Mouse (Mus musculus): ENCODE results near the gene Wdr73. TPM values are rescaled to one million over a fixed set of nuclear protein-coding genes. Genes with fewer than 3 reads are reported as not detected.

The Wdr73 gene
- polyA plus RNA-seq, 1 experiment from 2014 or later, result 39.6 TPM

- Histone ChIP-seq H3K27ac (no peak overlapping the region), H3K4me1 (no peaks in the 10 kb centered on the region), H3K4me2 (replicated peaks) (no peak overlapping the region), H3K27me3 (replicated peaks) (no peaks in the 10 kb centered on the region), H3K4me3 (no peak overlapping the region), H3K9me3 (no peaks in the 10 kb centered on the region), H3K9ac (no peak overlapping the region), H3K36me3 (no peaks in the 10 kb centered on the region)
- ATAC-seq (ENCODE audit: low FRiP score, low read depth), result no peak
- 91% methylated on average over 10 of the region's 10 CpGs for WGBS
Observed at GRCm38 (mm10) chr7:80846280-80846678, 54.8 kb downstream of the Wdr73 start.

GRCm38 (mm10) chr7:80845621-80846279, 55.3 kb downstream of the Wdr73 start:
- WGBS, result 81% methylated on average over 15 of the region's 15 CpGs
- no peak for ATAC-seq (ENCODE audit: low FRiP score, low read depth)
- H3K9ac ChIP-seq, result no peak overlapping the region
- no peak overlapping the region for H3K4me3 ChIP-seq
- H3K36me3 ChIP-seq, result no peaks in the 10 kb centered on the region
- no peaks in the 10 kb centered on the region for H3K9me3 ChIP-seq
- H3K4me2 ChIP-seq (replicated peaks), result no peak overlapping the region
- no peaks in the 10 kb centered on the region for H3K27me3 ChIP-seq (replicated peaks)
- no peak overlapping the region for H3K27ac ChIP-seq
- H3K4me1 ChIP-seq, result no peaks in the 10 kb centered on the region

GRCm38 (mm10) chr7:80844691-80845090, 56.4 kb downstream of the Wdr73 start:
- Histone ChIP-seq H3K36me3 (no peaks in the 10 kb centered on the region), H3K27me3 (replicated peaks) (no peaks in the 10 kb centered on the region), H3K4me2 (replicated peaks) (no peak overlapping the region), H3K9ac (no peak overlapping the region), H3K9me3 (no peaks in the 10 kb centered on the region), H3K27ac (no peak overlapping the region), H3K4me3 (no peak overlapping the region), H3K4me1 (no peaks in the 10 kb centered on the region)
- 92% methylated on average over 12 of the region's 12 CpGs for WGBS
- ATAC-seq (ENCODE audit: low FRiP score, low read depth), result no peak

GRCm38 (mm10) chr7:80843910-80844640, 57.0 kb downstream of the Wdr73 start:
- Histone ChIP-seq H3K36me3 (no peaks in the 10 kb centered on the region), H3K4me2 (replicated peaks) (no peak overlapping the region), H3K9ac (no peak overlapping the region), H3K4me1 (no peaks in the 10 kb centered on the region), H3K4me3 (no peak overlapping the region), H3K9me3 (no peaks in the 10 kb centered on the region), H3K27me3 (replicated peaks) (no peaks in the 10 kb centered on the region), H3K27ac (no peak overlapping the region)
- 92% methylated on average over 8 of the region's 8 CpGs for WGBS
- no peak for ATAC-seq (ENCODE audit: low FRiP score, low read depth)

GRCm38 (mm10) chr7:80843176-80843575, 57.9 kb downstream of the Wdr73 start:
- WGBS, result 88% methylated on average over 1 of the region's 1 CpGs
- no peak overlapping the region for H3K4me3 ChIP-seq
- H3K9me3 ChIP-seq, result no peaks in the 10 kb centered on the region
- no peak overlapping the region for H3K9ac ChIP-seq
- no peaks in the 10 kb centered on the region for H3K36me3 ChIP-seq
- no peak for ATAC-seq (ENCODE audit: low FRiP score, low read depth)
- H3K27me3 ChIP-seq (replicated peaks), result no peaks in the 10 kb centered on the region
- H3K4me2 ChIP-seq (replicated peaks), result no peak overlapping the region
- H3K4me1 ChIP-seq, result no peaks in the 10 kb centered on the region
- H3K27ac ChIP-seq, result no peak overlapping the region

GRCm38 (mm10) chr7:80842132-80842531, 58.9 kb downstream of the Wdr73 start:
- no peaks in the 10 kb centered on the region for H3K36me3 ChIP-seq
- no peaks in the 10 kb centered on the region for H3K9me3 ChIP-seq
- WGBS, result 69% methylated on average over 5 of the region's 5 CpGs
- H3K4me1 ChIP-seq, result no peaks in the 10 kb centered on the region
- no peak for ATAC-seq (ENCODE audit: low FRiP score, low read depth)
- no peak overlapping the region for H3K9ac ChIP-seq
- no peak overlapping the region for H3K4me2 ChIP-seq (replicated peaks)
- H3K4me3 ChIP-seq, result no peak overlapping the region
- H3K27me3 ChIP-seq (replicated peaks), result no peaks in the 10 kb centered on the region
- H3K27ac ChIP-seq, result no peak overlapping the region

- Histone ChIP-seq H3K4me2 (replicated peaks) (no peak overlapping the region), H3K9ac (no peak overlapping the region), H3K36me3 (no peaks in the 10 kb centered on the region), H3K27ac (no peak overlapping the region), H3K27me3 (replicated peaks) (no peaks in the 10 kb centered on the region), H3K4me1 (no peaks in the 10 kb centered on the region), H3K4me3 (no peak overlapping the region), H3K9me3 (no peaks in the 10 kb centered on the region)
- 78% methylated on average over 4 of the region's 4 CpGs for WGBS
- no peak for ATAC-seq (ENCODE audit: low FRiP score, low read depth)
Observed at GRCm38 (mm10) chr7:80840937-80841336, 60.1 kb downstream of the Wdr73 start.

Other genes with a start within 250 kb of the Wdr73 start
- gene Crtc3, start 212.4 kb downstream of the Wdr73 start, polyA plus RNA-seq (2016; fragmentation: Nextera tagmentation; extraction: Ambion mirVana), result 14.6 and 18.0 TPM in 2 replicates
- gene Iqgap1, start 75.3 kb downstream of the Wdr73 start, polyA plus RNA-seq (2016; fragmentation: Nextera tagmentation; extraction: Ambion mirVana), result 26.9 and 27.3 TPM in 2 replicates
- gene Zscan2, start 40.3 kb downstream of the Wdr73 start, polyA plus RNA-seq (2016; fragmentation: Nextera tagmentation; extraction: Ambion mirVana), result 4.9 and 6.0 TPM in 2 replicates
- gene Nmb, start 3.8 kb upstream of the Wdr73 start, polyA plus RNA-seq (2016; fragmentation: Nextera tagmentation; extraction: Ambion mirVana), result 6.5 and 7.4 TPM in 2 replicates
- 170 and 176 TPM in 2 replicates for gene Sec11a, start 46.5 kb upstream of the Wdr73 start, polyA plus RNA-seq (2016; fragmentation: Nextera tagmentation; extraction: Ambion mirVana)
- 9.7 and 14.2 TPM in 2 replicates for gene Zfp592, start 92.4 kb upstream of the Wdr73 start, polyA plus RNA-seq (2016; fragmentation: Nextera tagmentation; extraction: Ambion mirVana)
- 0.25 and 0.52 TPM in 2 replicates for gene Alpk3, start 156.3 kb upstream of the Wdr73 start, polyA plus RNA-seq (2016; fragmentation: Nextera tagmentation; extraction: Ambion mirVana)
- gene Slc28a1, start 213.5 kb upstream of the Wdr73 start, polyA plus RNA-seq (2016; fragmentation: Nextera tagmentation; extraction: Ambion mirVana), result not detected in 2 replicates